Mouse (Mus musculus): ENCODE measurements around the gene Nagpa.
A peak's percentile ranks its signal among the peaks of the same experiment; 100 is the strongest.
"Not testable (repeated sequence)": the region's sequence is repeated elsewhere in the genome, so short reads cannot be mapped to it uniquely, and the experiment has no call there.

Gene Nagpa

GRCm38 (mm10) chr16:5203668-5204433 lies at the start of gene Nagpa:
Nagpa (minus strand) TSS chr16:5204012.
- DNase-seq (ENCODE audit: low read depth, low spot score): peak; percentile 90

DNA sequence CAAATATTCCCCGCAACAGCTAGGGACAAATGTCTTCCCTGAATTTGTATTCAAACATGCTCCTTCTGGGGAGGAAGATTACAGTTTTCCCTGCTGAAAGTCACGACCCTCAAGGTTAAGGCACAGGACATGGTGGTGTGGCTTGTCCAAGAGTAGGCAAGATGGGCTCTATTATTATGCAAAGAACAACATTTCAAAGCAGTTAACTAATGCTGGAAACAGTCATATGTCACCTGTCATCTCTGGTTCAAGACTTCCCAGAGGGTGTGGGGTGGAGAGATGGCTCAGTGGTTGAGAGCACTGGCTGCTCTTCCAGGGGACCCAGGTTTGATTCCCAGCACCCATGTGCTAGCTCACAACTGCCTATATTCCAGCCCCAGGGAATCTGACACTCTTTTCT lies 48.4 kb upstream of the Nagpa start:
- no peak for DNase-seq (ENCODE audit: low read depth, low spot score)

GRCm38 (mm10) chr16:5250891-5251290 lies 47.1 kb upstream of the Nagpa start:
- DNase-seq (ENCODE audit: low read depth, low spot score): no peak

DNA sequence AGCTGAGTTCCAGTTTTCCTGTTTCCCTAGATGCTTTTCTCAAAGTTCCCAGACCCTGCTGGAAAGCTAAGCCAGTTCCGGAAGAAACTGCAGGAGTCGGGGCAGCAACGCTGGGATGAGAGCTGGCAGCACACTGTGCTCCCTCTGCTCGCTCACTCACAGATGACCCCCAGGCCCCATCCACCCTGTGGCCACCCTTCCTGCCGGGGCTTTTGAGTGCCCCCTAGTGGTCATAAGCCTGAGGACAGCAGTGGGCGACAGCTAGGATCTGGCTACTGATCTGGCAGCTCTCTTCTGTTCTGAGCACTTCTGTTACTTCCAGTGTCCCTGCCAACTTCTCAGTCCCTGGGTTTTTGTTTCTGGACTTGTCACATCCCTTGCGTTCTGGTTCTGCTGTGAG lies 40.6 kb upstream of the Nagpa start:
- peak; percentile 67 for DNase-seq (ENCODE audit: low read depth, low spot score)

GRCm38 (mm10) chr16:5242882-5243281 lies 39.1 kb upstream of the Nagpa start:
- DNase-seq (ENCODE audit: low read depth, low spot score): no peak

GRCm38 (mm10) chr16:5242355-5242754 lies 38.5 kb upstream of the Nagpa start:
- no peak for DNase-seq (ENCODE audit: low read depth, low spot score)

DNA sequence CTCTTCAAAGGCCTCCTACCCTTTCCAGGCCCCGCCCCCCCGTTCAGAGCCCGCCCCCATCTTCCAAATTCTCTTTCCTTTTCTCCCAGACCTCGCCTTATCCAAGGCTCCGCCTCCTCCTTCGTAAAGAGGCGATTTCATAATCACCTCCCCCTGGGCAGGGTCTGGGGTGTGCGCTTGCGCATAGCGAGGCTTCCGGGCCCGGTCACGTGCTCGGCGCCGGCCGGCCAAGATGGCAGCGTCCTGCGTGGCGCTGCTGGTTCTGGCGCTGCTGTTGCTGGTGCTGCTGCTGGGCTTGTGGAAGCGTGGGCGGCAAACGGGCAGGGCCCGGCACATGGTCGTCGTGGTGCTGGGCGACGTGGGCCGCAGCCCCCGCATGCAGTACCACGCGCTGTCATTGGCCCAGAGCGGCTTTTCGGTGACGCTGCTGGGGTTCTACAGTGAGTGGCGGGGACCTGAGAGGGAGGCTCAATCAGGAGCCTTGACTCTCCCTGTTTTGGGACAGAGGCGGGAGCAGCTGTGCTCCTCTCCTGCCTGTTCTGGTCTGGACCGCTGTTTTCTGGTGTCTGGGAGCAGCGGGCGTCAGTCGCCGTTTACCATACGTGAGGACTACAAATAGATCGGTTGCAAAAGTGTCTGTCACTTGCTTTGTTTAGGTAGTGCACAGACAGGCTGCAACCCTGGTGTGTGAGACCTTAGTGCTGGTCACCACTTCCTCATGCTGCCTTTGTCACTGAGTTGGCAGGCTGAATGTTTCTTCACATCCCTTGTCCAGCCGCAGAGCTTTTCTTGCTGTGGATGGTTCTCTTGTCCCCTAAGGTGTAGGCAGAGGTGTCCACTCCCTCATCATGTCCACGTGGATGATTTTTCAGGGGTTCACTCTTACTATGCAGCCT lies 29.9 kb upstream of the Nagpa start, which contains the start of gene Alg1:
Gene Alg1 (plus strand): TSS at position 204 of the 896 bp plus-strand sequence.
- peak; percentile 98 for DNase-seq (ENCODE audit: low read depth, low spot score)

GRCm38 (mm10) chr16:5232982-5233381 lies 29.2 kb upstream of the Nagpa start:
- DNase-seq (ENCODE audit: low read depth, low spot score): no peak

DNA sequence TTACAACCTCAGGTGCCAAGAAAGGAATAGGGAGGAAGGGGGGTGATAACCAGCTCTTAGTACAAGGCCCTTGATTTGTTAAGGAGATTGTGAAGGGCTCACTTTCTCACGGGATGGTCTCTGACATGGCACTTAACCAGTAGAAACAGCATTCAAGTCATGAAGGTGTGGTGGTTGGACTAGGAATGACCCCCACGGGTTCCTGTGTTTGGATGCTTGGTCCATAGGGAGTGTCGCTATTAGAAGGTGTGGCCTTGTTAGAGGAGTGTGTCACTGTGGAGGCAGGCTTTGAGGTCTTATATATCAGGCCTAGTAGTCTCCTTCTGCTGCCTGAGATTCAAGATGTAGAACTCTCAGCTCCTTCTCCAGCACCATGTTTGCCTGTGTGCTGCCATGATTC lies 24.3 kb upstream of the Nagpa start:
- DNase-seq (ENCODE audit: low read depth, low spot score): not testable (repeated sequence)

GRCm38 (mm10) chr16:5227501-5227900 lies 23.7 kb upstream of the Nagpa start:
- not testable (repeated sequence) for DNase-seq (ENCODE audit: low read depth, low spot score)

GRCm38 (mm10) chr16:5226534-5226933 lies 22.7 kb upstream of the Nagpa start:
- not testable (repeated sequence) for DNase-seq (ENCODE audit: low read depth, low spot score)

GRCm38 (mm10) chr16:5222140-5222539 lies 18.3 kb upstream of the Nagpa start, which contains the start of gene AU021092:
AU021092 (minus strand) TSS chr16:5222299.
- DNase-seq (ENCODE audit: low read depth, low spot score): no peak

GRCm38 (mm10) chr16:5221403-5221802 lies 17.6 kb upstream of the Nagpa start:
- no peak for DNase-seq (ENCODE audit: low read depth, low spot score)

DNA sequence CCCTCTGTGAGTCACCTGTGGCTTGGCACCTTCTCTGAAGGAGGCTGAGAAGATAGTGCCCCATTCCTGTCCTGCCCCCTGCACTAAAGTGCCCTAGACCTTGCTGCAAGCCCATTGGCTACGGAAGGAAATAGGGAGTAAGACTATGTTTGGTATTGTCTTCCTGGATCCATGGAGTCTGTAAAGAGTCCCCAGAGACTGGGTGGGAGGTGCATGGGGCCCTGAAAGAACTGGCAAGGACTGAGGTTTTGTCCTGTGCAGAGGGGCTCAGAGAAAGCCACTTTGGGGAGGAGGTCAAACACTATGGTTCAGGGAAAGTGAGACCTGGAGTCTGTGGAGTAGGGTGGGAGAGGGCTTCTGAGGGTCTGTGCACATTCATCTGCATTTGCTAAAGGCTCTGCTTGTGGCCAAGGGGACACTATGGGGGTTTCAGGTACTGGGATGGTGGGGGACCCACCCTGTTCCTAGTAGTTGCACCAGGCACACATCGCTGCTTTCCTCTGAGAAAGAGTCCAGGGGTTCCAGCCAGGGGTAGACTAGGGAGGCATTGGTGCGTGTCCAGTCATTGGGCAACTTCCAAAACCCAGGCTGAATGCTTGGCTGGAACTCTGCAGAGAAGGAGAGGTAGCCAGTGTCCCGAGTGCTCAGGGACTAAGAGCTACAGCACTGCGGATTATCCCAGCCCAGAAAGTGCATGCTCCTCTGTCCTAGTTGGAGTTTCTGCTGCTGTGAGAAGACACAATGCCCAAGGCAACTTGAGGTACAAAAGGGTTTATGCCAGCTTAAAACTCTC lies 13.7 kb upstream of the Nagpa start:
- DNase-seq (ENCODE audit: low read depth, low spot score): no peak

GRCm38 (mm10) chr16:5216686-5217085 lies 12.9 kb upstream of the Nagpa start:
- DNase-seq (ENCODE audit: low read depth, low spot score): no peak

DNA sequence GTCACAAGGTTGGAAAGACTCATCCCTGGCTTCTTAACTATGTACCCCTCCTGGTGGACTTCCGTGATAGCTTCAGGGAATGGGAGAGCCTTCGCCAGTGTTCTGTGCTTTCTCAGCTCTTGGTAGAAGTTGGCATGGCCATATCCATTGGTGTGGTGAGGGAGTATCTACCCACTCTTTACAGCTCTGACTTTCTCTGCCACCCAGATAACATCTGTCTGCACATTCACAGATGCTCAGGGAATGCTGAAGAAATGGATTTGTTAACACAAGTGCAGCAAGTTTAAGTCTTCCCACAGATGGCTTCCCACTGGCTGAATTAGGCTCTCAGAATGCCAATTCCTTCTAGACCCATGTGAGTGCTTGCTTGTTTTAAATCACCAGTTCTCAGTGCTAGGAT lies 10.3 kb upstream of the Nagpa start:
- DNase-seq (ENCODE audit: low read depth, low spot score): peak; percentile 83

- peak; percentile 73 for DNase-seq (ENCODE audit: low read depth, low spot score)
Observed at GRCm38 (mm10) chr16:5212150-5212549, 8.3 kb upstream of the Nagpa start.

- DNase-seq (ENCODE audit: low read depth, low spot score): no peak
Observed at GRCm38 (mm10) chr16:5210365-5210764, 6.6 kb upstream of the Nagpa start.

GRCm38 (mm10) chr16:5206051-5206450 lies 2.2 kb upstream of the Nagpa start:
- peak; percentile 64 for DNase-seq (ENCODE audit: low read depth, low spot score)

GRCm38 (mm10) chr16:5205431-5205970 lies 1.7 kb upstream of the Nagpa start:
- DNase-seq (ENCODE audit: low read depth, low spot score): no peak

DNA sequence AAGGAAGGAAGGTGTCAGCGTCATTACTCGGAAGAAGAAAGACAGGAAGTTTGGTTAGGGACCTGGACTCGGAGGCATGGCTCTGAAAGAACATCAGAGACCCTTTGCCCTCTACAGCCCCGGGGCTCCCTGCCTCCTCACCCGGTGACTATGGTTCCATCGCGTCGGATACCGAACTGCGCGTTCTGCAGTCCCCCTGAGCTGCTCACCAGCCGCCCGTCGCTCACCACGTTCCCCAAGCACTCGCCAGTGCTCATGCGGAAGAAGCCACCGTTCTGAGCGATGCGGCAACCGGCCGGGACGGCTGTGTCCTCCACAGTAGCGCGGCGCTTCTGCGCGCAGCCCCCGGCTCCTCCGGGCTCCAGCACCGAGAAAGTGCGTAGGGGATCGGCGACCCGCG lies 612 bp downstream of the Nagpa start:
- peak; percentile 45 for DNase-seq (ENCODE audit: low read depth, low spot score)

Data from brain, adult 2 months (tissue).